Mouse (Mus musculus) limb, embryonic 14.5 days (tissue): ENCODE results near the gene Ube2k. TPM values are rescaled to one million over a fixed set of nuclear protein-coding genes. Genes with fewer than 3 reads are reported as not detected.

ENCODE experiments used
- ATAC-seq: fragments of 200-750 bp; cut with Nextera tagmentation; 2 replicates; pipeline ENCODE4 v1.8.0; 2017; ENCODE audit warnings: low read depth, moderate number of reproducible peaks, moderate TSS enrichment; ENCODE audit not compliant: low FRiP score
- DNase-seq: peaks from one replicate; pipeline ENCODE4 v3.0.0-alpha.2; 2015; ENCODE audit warnings: low spot score
- H3K27ac ChIP-seq: fragments of 300-500 bp; sonication (generic); replicated peaks from 2 replicates; pipeline ENCODE4 v1.5.1; 2014; ENCODE audit warnings: low read depth, mild to moderate bottlenecking, low read length, moderate library complexity, mixed read lengths
- H3K27me3 ChIP-seq: fragments of 300-500 bp; sonication (generic); 2 replicates; pipeline ENCODE4 v1.6.1; 2014; ENCODE audit warnings: low read length, mixed read lengths; ENCODE audit not compliant: control insufficient read depth, insufficient read depth
- H3K36me3 ChIP-seq: fragments of 300-500 bp; sonication (generic); 2 replicates; pipeline ENCODE4 v1.6.1; 2014; ENCODE audit warnings: mild to moderate bottlenecking, low read length, moderate library complexity, mixed read lengths; ENCODE audit not compliant: control insufficient read depth, insufficient read depth
- H3K4me1 ChIP-seq: fragments of 300-500 bp; sonication (generic); 2 replicates; pipeline ENCODE4 v1.6.1; 2014; ENCODE audit warnings: antibody characterized with exemption, low read length, mixed read lengths; ENCODE audit not compliant: control insufficient read depth, insufficient read depth
- H3K4me2 ChIP-seq: fragments of 300-500 bp; sonication (generic); replicated peaks from 2 replicates; pipeline ENCODE4 v1.6.1; 2014; ENCODE audit warnings: low read depth, mild to moderate bottlenecking, low read length, moderate library complexity; ENCODE audit not compliant: severe bottlenecking
- H3K4me3 ChIP-seq: fragments of 300-500 bp; sonication (generic); replicated peaks from 2 replicates; pipeline ENCODE4 v1.5.1; 2014; ENCODE audit warnings: low read length
- H3K9ac ChIP-seq: fragments of 300-500 bp; sonication (generic); 2 replicates; pipeline ENCODE4 v1.6.1; 2014; ENCODE audit warnings: mild to moderate bottlenecking, low read depth, low read length, moderate library complexity; ENCODE audit not compliant: severe bottlenecking
- H3K9me3 ChIP-seq: fragments of 300-500 bp; sonication (generic); 2 replicates; pipeline ENCODE4 v1.6.1; 2016; ENCODE audit warnings: low read length; ENCODE audit not compliant: control insufficient read depth
- POLR2A ChIP-seq: fragments of 200-500 bp; IDR thresholded peaks from 2 replicates; pipeline ENCODE4 v1.8.0; 2012; ENCODE audit warnings: inconsistent platforms, mild to moderate bottlenecking, moderate library complexity, borderline replicate concordance; ENCODE audit not compliant: insufficient read depth, insufficient read length; ENCODE audit errors: extremely low read depth
- WGBS: fragments of 180-500 bp; shearing (Covaris S2); extraction: QIAGEN DNeasy Blood & Tissue Kit; methylation state at CpG from one replicate; pipeline ENCODE4 v1.1.7; 2014; 5-methylcytosine and 5-hydroxymethylcytosine counted together
- polyA plus RNA-seq, 2 experiments: library from polyadenylated mRNA; depleted of rRNA in 1 of 2; stranded (reverse) in 1 of 2; unstranded in 1 of 2; fragments of >200 nt; fragmentation: Nextera tagmentation in 1 of 2; extraction: Ambion mirVana in 1 of 2; gene quantifications; 2 replicates each; pipeline versions ENCODE4 v1.2.1 to v1.2.3; 2012 to 2014

The Ube2k gene
- polyA plus RNA-seq, 2 experiments: 107 to 134 TPM

GRCm38 (mm10) chr5:65606820-65607219, 69.8 kb downstream of the Ube2k start:
- Histone ChIP-seq H3K27ac (no peak overlapping the region), H3K4me2 (no peak overlapping the region), H3K9me3 (no peaks in the 10 kb centered on the region), H3K27me3 (no peaks in the 10 kb centered on the region), H3K4me3 (no peak overlapping the region), H3K4me1 (no peaks in the 10 kb centered on the region), H3K9ac (no peak overlapping the region), H3K36me3 (peaks cover 34% of the 10 kb centered on the region)
- ATAC-seq: no peak
- DNase-seq: no peak
- 86% methylated on average over 1 of the region's 1 CpGs for WGBS
- no peak for TF ChIP-seq POLR2A

GRCm38 (mm10) chr5:65609769-65610168, 72.7 kb downstream of the Ube2k start:
- 89% methylated on average over 5 of the region's 5 CpGs for WGBS
- peaks cover 42% of the 10 kb centered on the region for H3K36me3 ChIP-seq
- no peaks in the 10 kb centered on the region for H3K9me3 ChIP-seq
- no peak overlapping the region for H3K9ac ChIP-seq
- no peaks in the 10 kb centered on the region for H3K27me3 ChIP-seq
- DNase-seq: no peak
- no peak overlapping the region for H3K4me2 ChIP-seq
- no peaks in the 10 kb centered on the region for H3K4me1 ChIP-seq
- ATAC-seq: no peak
- no peak overlapping the region for H3K4me3 ChIP-seq
- H3K27ac ChIP-seq: no peak overlapping the region
- no peak for TF ChIP-seq POLR2A

- DNase-seq (no peak), ATAC-seq (no peak)
- H3K27ac ChIP-seq: no peak overlapping the region
- no peak overlapping the region for H3K4me3 ChIP-seq
- no peaks in the 10 kb centered on the region for H3K9me3 ChIP-seq
- H3K4me2 ChIP-seq: no peak overlapping the region
- no peaks in the 10 kb centered on the region for H3K27me3 ChIP-seq
- H3K36me3 ChIP-seq: peaks cover 49% of the 10 kb centered on the region
- 88% methylated on average over 4 of the region's 4 CpGs for WGBS
- no peak for TF ChIP-seq POLR2A
- no peak overlapping the region for H3K9ac ChIP-seq
- no peaks in the 10 kb centered on the region for H3K4me1 ChIP-seq
Observed at GRCm38 (mm10) chr5:65610541-65610940, 73.5 kb downstream of the Ube2k start.

GRCm38 (mm10) chr5:65613152-65613924, 76.3 kb downstream of the Ube2k start:
- ATAC-seq: no peak
- Histone ChIP-seq H3K36me3 (peaks cover 58% of the 10 kb centered on the region), H3K9me3 (no peaks in the 10 kb centered on the region), H3K4me1 (no peaks in the 10 kb centered on the region), H3K4me2 (no peak overlapping the region), H3K9ac (no peak overlapping the region), H3K4me3 (no peak overlapping the region), H3K27me3 (no peaks in the 10 kb centered on the region), H3K27ac (no peak overlapping the region)
- TF ChIP-seq POLR2A: no peak
- 88% methylated on average over 9 of the region's 9 CpGs for WGBS
- no peak for DNase-seq

- TF ChIP-seq POLR2A: no peak
- peaks cover 77% of the 10 kb centered on the region for H3K36me3 ChIP-seq
Observed at GRCm38 (mm10) chr5:65624340-65624739, 87.3 kb downstream of the Ube2k start.

More at GRCm38 (mm10) chr5:65624340-65624739, 87.3 kb downstream of the Ube2k start:
- ATAC-seq: no peak
- H3K9me3 ChIP-seq: no peaks in the 10 kb centered on the region
- no peak for DNase-seq
- H3K27ac ChIP-seq: no peak overlapping the region
- no peaks in the 10 kb centered on the region for H3K27me3 ChIP-seq
- H3K4me3 ChIP-seq: no peak overlapping the region
- H3K4me2 ChIP-seq: no peak overlapping the region
- no peak overlapping the region for H3K9ac ChIP-seq
- H3K4me1 ChIP-seq: no peaks in the 10 kb centered on the region
